Mouse (Mus musculus): ENCODE measurements at regions not wholly inside any gene's neighbourhood (a gene's known extent, or its start where the extent isn't known, plus 50 kb on each side); places are given as distances from the start of the nearest gene placed in this dataset.

DNA sequence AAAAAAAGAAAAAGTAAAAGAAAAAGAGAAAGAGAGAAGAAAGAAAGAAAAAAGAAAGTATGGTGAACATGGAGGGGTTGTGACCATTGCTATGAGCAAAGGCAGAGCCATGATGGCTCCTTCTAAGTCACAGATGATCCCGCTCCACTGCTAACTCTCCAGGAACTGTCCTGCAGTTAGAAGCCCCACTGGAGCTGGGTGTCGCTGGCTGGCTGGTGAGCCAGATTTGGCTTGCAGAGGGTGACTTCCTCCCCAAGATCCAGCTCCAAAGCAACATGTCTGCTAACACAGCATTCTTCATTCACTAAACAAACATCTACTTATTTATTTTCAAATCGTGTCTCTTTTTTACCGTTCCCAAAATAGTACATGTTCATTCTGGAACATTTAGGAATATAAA, 263.5 kb upstream of the 4930535I16Rik start:
- no peak for ATAC-seq (ENCODE audit: low TSS enrichment)

DNA sequence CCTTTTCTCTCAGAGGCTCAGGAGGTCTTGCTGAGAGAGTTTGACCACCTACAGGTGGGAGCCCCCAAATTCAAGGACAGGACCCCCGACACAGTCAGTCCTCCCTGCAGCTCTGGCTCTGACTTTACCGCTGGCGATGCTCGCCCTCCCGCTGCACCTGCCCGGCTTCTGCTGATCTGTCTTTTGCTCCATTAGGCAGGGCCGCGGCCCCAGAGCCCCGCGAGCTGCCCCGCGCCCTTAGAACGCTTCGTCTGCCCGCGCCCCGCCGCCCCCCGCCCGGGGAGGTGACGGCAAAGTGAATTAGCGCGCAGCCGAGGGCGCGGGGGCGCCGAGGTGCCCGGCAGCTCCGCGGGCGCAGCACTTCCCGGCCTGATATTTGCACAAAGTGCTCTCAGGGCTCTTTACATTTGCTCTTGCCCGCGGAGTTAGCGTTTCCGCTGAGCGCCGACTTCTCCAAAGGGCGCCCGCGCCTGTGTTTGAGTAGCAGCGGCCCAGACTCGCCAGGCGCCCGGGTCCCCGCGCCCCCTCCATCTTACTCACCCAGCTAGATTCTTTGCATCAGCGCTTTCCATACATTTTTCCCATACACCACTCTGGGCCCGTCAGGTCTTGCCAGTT, 260.7 kb upstream of the 4930535I16Rik start:
- ATAC-seq (ENCODE audit: low TSS enrichment): no peak

DNA sequence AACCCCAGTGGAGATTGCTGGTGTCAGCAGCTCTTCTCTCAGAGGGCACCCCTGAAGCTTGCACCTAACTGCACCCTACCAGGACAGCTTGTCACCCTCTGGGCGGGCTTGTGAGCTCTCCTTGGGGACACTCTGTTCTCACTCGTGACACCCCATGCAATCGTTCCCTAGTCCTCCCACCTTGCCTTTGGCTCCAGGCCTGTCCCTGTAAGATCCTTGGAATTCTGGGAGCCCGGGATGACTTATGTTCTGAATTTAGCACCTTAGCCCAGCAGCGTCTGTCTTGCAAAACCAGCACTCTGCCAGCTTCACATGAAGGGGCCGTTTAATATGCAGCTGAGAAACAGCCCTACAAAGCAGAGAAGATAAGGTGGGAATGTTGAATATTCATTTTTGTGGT, 257.7 kb upstream of the 4930535I16Rik start:
- peak; percentile 94 for ATAC-seq (ENCODE audit: low TSS enrichment)

DNA sequence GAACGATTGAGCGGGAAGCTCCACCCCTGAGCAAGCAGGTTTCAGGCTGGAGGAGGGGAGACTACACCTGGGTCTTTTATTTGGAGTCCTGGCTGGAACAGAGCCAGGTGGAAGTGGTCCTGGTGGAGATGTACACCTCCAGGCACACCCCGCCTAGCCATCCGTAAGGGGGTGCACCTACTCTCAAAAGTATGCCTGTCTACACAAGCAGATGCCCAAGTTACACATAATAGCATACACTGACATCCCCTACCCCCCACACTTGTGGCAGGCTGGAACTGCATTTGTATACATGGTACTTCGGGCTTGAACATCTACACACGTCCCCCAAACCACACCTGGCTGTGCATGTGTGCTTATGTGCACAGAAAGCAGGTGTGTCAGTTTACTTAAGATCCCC, 236.8 kb upstream of the 4930535I16Rik start:
- ATAC-seq (ENCODE audit: low TSS enrichment): no peak

DNA sequence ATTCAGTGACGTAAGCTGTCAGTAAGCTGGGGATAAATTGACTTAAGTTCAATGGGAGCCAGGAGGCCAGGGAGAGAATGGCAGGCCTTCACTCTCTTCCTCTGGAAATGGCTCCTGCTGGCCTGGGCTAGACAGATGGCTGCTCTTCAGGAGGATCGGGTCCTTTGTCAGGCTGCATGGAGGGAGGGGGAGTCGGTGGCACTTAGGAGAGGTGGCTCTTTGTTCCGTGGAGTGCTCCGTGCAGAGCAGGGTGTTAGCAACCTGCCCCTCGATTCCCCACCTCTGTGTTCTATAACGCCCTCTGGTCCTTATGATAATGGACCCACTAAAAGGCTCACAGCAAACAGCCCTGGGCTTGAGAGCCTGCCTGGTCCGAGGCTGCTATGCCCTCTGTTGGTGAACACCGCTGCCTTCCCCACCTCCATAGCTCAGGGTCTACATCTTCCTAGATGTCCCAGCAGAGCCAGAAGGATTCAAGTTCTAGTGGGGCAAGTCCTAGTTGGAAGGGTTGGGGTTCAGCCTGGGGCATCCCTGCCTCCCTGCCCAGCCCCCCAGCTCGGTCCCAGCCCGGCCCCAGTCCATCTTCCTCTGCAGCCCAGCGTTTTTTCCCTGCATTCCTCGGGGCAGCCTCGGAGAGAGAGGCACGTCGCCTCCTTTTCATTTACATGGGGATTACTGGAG, 232.1 kb upstream of the 4930535I16Rik start:
- ATAC-seq (ENCODE audit: low TSS enrichment): no peak

DNA sequence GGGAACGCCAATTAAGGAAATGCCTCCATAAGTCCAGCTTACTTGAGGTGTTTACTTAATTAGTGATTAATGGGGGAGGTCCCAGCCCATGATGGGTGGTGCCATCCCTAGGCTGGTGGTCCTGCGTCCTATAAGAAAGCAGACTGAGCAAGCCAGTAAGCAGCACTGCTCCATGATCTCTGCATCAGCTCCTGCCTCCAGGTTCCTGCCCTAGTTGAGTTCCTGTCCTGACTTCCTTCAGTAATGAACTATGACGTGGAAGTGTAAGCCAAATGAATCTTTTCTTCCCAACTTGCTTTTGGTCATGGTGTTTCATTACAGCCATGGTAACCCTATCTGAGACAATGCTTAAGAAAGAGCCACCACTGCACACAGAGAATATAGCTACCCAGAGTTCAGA, 231.2 kb upstream of the 4930535I16Rik start:
- no peak for ATAC-seq (ENCODE audit: low TSS enrichment)

DNA sequence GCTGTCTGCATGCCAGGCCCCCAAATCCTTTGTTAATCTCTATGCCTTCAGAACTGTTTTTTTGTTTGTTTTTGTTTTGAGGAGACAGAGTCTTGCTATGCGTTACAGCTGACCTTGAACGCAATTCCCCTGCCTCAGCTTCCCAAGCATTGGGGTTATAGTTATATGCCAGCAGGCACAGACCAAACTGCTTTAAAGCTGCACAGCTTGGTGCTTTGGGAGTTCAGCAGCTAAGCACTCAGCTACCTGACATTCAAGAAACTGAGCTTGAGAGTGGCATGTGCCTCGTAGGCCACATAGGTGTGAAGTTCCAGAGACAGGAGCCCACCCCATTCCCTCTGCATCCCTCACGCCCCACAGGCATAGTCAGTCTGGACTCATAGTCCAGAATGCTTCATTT, 229.5 kb upstream of the 4930535I16Rik start:
- ATAC-seq (ENCODE audit: low TSS enrichment): no peak

DNA sequence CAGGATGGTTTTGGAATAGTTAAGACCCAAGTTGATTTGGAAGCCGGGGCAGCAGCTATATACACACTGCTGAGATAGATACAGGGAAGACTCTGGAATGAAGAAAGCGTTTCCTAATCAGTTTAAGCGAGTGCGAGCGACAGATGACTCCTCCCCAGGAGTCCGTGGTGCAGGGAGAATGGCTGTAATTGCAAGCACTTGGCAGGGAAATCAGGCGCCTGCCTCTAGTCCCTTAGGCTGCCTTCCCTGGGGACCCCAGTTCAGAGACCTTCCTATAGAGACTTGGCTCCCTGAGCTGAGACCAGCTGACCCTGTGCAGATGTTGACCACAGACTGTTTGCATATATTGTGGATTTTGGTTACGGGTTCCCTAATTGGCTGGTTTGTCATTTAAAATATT, 228.3 kb upstream of the 4930535I16Rik start:
- ATAC-seq (ENCODE audit: low TSS enrichment): no peak

DNA sequence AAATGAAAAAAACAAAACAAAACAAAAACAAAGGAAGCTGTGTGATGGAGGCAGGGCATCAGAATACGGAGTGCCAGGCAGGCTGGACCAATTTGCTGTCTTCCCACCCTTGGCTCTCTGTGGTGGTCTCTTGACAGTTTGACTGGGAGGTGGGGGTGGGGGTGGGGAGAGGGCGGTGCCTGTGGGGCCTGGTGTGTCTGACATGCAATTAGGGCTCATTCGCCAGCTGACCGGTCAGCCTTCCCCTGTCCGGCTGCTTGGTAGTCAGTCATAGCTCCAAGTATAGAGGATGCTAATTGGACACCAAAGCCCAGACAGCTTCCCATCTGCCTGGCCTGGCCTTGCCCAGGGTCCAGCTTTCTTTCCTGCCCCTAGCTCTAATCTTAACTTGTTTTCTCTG, 225.8 kb upstream of the 4930535I16Rik start:
- no peak for ATAC-seq (ENCODE audit: low TSS enrichment)

DNA sequence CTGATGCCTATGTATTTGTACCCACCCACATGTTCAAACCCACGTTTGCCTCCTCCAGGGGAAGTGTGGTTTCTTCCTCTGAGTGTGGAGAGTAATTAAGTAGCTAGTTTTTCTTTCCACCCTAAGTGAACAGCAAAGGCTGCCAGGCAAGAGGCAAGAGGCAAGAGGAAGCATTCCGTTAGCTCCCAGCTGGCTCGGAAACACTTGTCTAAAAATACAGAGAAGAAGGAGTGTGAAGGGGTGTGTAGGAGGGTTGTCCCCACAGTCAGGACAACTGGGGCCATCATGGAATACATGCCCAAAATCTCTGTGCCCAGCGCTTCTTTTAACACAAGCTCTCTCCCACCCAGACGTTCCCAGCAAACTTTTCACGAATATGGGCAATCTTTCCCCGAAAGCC, 225.4 kb upstream of the 4930535I16Rik start:
- peak; percentile 91 for ATAC-seq (ENCODE audit: low TSS enrichment)

DNA sequence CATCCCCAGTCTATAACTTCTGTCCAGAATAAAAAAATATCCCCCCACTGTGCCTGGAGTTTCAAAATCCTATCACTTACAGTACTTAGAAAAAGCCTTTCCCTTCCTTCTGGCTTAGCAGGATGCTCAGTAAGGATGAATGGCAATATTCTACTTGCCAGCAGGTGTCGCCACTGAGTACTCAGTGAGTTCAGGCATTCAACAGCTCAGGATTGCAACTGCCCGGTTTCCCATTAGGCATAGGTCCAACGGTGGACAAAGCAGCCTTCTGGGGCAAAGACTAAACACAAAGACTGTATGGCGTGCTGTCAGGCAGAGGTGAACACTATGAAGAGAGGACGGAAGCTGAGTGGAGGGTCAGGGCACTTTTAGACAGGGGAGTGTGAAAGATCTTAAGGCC, 224.3 kb upstream of the 4930535I16Rik start:
- ATAC-seq (ENCODE audit: low TSS enrichment): peak; percentile 76; the same call in 1 of the 2 replicates

DNA sequence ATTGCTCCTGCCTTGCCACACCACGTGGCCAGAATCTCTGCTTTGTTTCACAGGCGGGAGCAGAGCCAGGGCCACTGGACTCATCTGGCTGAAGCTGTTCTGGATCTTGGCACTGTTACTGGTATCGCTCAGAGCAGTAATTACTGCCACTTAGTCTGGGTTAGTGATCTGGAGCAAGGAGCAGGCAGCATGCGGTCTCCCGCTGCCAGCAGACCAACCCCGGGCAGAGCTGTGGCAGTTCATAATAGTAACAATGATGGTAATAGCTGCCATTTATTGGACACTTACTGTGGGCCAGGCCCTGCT, 217.3 kb upstream of the 4930535I16Rik start:
- peak; percentile 52 for ATAC-seq (ENCODE audit: low TSS enrichment)

DNA sequence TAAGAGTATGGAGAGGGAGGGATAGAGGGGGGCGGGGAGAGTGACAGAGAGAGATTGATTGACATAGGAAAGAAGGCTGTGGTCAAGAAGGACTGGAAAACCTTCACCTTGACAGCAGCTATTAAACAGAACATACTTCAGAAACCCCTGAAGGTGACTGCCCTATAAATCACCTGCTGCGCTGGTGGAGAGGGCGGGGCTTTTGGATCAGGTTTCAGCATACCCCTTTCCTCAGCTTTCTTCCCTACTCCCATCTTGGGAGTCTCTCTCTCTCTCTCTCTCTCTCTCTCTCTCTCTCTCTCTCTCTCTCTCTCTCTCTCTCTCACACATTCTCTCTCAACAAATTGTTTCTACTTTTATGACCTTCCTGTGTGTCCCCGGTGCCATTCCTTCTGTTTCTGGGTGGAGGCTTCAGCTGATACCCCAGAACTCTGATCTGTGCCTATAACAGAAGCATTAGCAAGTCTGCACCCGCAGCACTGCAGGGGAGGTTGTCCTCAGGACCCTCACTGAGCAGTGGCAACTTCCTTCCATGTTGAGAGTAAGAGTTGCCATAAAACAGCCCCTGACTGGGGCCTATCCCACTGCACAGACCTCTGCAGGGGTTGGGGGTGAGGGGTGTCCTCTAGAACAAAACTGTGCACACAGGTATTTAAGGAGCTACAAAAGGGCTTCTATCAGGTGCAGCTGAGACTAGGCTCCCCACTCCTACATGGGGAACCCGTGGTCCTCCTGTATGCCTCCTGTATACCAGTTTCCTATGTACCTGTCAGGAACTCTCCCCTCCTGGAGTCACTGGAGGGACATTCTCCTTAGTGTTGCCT, 216.7 kb upstream of the 4930535I16Rik start:
- ATAC-seq (ENCODE audit: low TSS enrichment): no peak

DNA sequence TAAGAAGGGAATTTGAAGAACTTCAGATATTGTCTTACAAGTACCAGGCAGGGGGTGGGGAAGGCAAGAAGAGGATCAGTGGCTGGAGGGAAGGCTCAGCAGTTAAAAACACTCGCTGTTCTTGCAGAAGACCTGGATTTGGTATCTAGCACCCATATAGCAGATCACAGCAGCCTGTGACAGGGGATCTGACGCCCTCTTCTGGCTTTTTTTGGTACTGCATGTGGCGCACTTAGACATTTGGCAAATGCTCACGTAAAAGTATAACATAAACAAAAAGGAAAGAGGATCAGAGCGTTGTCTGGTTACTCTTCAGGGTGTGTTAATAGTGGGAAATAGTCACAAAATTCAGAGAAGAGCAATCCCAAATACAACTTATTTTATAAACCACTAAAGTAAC, 213.1 kb upstream of the 4930535I16Rik start:
- ATAC-seq (ENCODE audit: low TSS enrichment): no peak

DNA sequence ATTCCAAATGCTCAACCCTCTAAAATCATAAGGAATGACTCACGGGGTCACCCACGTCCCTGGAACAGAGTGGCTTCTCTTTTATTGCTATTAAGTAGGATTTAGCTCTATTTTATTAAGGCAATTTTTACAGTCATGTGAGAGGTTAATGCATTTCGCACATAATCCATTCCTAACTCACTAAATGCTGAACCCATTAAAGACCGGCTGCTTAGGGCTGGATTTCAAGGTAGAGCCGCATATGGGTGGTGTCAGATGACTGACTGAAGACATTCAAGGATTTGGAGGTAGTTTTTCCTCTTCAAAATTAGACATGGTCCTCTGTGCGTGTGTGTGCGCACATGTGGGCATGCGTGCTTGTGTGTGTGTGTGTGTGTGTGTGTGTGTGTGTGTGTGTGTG, 208.4 kb upstream of the 4930535I16Rik start:
- ATAC-seq (ENCODE audit: low TSS enrichment): no peak

DNA sequence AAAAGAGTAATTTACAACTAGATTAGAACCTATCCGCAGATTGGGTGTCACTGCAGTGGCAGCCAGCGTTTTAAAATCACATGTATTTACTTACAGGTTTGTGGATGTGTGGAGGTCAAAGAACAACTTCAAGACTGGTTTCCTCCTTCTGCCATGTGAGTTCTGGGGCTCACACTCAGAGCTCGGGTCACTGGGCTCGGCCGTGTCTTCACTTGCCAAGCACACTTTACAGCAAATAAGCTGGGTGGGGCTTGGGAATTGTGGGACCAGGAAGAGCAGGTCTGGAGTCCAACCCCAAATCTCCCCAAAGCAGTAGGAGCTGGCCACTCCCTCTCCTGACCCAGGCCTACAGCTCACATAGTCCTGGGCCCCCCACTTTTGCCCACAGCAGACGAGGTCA, 202.5 kb upstream of the 4930535I16Rik start:
- no peak for ATAC-seq (ENCODE audit: low TSS enrichment)

DNA sequence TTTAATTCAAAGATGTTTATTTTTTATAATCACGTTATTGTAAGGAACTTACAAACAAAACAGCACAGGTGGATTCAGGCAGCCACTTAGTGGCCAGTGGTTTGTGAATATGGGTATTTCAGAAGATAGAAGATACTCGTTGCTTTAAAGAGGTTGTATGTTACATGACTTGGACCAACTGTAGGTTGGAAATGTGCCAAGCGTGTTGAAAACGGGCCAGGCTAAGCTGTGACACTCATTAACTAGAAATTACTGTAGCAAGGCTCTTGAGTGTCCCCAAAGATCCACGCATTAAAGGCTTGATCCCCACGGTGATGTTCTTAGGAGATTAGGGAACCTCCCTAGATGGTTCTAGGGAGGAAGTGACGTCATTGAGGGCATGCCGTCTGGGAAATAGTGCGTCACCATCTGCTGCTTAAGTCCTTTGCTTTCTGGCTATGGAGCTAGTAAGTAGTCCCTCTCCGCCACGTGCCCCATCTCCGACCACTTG, 196.1 kb upstream of the 4930535I16Rik start:
- no peak for ATAC-seq (ENCODE audit: low TSS enrichment)

DNA sequence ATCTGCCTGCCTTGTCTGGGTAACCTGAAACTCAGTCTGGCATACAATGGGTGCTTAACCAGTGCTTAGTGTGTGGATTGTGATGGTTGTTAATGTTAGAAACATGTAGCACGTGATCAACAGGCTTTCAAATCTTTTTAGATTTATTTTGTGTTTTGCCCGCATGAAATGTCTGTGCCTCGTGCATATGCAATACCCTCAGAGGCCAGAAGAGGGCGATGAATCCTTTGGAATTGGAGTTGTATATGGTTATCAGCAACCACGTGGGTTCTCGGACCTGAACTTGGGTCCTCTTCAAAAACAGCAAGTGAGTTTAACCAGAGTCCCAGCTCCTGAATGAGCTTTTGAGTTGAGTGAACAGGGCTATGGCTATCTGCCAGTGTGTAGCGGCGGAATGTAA, 192.9 kb upstream of the 4930535I16Rik start:
- no peak for ATAC-seq (ENCODE audit: low TSS enrichment)

DNA sequence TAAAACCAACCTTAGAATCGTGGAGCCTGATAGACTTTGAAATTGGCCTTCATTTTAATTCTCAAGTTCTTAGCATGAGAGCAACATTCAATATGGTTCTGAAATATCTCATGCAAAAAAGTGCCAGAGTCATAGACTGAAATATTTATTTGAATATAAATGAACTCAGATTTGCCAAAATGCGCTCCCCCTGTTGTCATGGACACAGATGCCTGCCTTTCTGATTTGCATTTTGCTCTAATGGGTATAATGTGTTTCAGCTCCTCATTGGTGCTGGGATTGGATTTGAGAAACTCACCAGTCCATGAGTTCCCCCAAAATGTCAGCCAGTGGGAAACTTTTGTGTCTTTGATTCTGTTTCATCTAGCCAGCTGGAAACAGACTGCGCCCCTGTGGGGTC, 191.5 kb upstream of the 4930535I16Rik start:
- no peak for ATAC-seq (ENCODE audit: low TSS enrichment)

DNA sequence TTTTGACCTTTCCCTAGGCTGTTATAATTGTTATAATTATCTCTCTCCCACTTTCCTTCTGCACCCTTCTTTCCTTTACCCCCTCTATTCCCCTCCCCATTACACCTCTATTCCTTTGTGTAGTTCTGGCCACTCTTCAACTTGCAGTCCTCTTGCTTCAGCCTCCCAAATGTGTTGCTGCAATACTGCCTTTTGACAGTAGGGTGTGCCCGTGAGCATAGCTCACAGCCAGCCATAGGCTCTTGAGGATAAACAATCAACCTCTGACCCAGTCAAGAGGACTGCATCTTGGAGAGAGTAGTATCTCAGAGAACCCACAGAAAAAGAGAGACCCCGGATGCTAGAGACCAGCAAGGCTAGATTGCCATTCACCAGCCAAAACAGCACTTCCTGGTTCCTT, 184.9 kb upstream of the 4930535I16Rik start:
- no peak for ATAC-seq (ENCODE audit: low TSS enrichment)

DNA sequence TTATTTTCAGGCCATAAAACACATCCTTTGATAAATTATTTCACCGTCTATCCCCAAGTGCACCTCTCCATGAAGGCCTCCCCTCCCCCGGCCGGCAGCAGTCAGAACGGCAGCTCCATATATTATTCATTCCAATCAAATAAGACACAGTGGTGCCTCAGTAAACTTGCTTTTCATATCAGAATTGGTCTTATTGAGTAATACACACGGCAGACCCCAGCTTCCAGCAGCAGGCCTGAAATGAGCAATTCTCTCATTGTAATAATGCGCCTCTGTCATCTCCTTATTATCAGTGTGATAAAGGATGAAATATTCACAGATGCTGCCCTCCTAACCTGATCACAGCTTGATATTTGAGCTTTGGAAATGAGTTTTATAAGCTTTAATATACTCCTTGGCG, 169.0 kb upstream of the 4930535I16Rik start:
- ATAC-seq (ENCODE audit: low TSS enrichment): no peak

DNA sequence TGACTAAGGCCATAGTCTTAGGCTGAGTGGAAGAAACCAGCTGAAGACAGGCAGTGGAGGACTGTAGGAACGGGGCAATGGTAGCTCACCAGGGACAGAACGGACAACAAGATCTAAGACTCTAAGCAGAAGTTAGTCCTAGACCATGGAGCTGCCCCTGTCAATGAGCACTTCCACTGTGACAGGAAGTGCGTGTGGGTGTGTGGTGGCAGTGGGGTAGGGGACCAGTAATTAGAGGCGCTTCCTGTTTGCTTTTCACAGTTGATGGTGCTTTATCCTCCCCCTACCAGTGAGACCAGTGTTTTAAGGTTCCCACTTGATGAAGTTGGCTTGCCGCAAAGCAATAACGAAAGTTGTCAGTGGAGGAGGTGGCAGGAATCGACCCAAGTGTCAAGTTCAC, 168.4 kb upstream of the 4930535I16Rik start:
- no peak for ATAC-seq (ENCODE audit: low TSS enrichment)

DNA sequence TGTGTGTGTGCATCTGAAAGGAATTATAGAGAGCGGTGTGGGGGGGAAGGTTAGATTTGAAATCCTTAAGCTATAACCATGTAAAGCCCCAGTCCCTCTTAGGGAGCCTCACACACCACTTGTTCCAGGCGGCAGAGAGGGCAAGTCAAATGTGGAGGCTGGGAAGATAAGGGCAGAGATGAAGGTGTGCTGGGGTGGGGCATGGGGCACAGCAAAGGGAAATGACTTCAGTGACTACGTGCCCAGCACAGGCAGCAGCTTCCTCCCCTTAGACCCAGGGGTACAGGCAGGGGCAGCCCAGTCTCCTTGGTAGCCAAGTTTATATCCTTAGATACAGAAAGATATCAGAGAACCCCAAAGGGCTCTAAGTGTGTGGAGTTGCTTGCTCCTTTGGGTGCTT, 161.8 kb upstream of the 4930535I16Rik start:
- ATAC-seq (ENCODE audit: low TSS enrichment): no peak
